Mouse (Mus musculus) stomach, embryonic 15.5 days (tissue): ENCODE data around the gene Ak9. TPM values are rescaled to one million over a fixed set of nuclear protein-coding genes. Genes with fewer than 3 reads are reported as not detected.

Experiments
- ATAC-seq: fragments of 200-750 bp; cut with Nextera tagmentation; 2 replicates; pipeline ENCODE4 v1.8.0; 2017; ENCODE audit warnings: low read depth, moderate number of reproducible peaks, moderate TSS enrichment; ENCODE audit not compliant: insufficient read depth, low FRiP score
- H3K27ac ChIP-seq: fragments of 300-500 bp; sonication (generic); 2 replicates; pipeline ENCODE4 v1.5.1; 2015; ENCODE audit warnings: mild to moderate bottlenecking, inconsistent platforms
- H3K27me3 ChIP-seq: fragments of 300-500 bp; sonication (generic); replicated peaks from 2 replicates; pipeline ENCODE4 v1.6.1; 2015; ENCODE audit warnings: inconsistent platforms
- H3K36me3 ChIP-seq: fragments of 300-500 bp; sonication (generic); 2 replicates; pipeline ENCODE4 v1.6.1; 2015; ENCODE audit warnings: inconsistent platforms
- H3K4me1 ChIP-seq: fragments of 300-500 bp; sonication (generic); 2 replicates; pipeline ENCODE4 v1.6.1; 2015; ENCODE audit warnings: inconsistent platforms
- H3K4me2 ChIP-seq: fragments of 300-500 bp; sonication (generic); 2 replicates; pipeline ENCODE4 v1.6.1; 2015; ENCODE audit warnings: mild to moderate bottlenecking, inconsistent platforms
- H3K4me3 ChIP-seq: fragments of 300-500 bp; sonication (generic); replicated peaks from 2 replicates; pipeline ENCODE4 v1.5.1; 2015; ENCODE audit warnings: inconsistent platforms
- H3K9ac ChIP-seq: fragments of 300-500 bp; sonication (generic); 2 replicates; pipeline ENCODE4 v1.6.1; 2015; ENCODE audit warnings: inconsistent platforms
- H3K9me3 ChIP-seq: fragments of 300-500 bp; sonication (generic); 2 replicates; pipeline ENCODE4 v1.6.1; 2016; ENCODE audit warnings: inconsistent platforms
- WGBS: fragments of 180-500 bp; shearing (Covaris S2); methylation state at CpG from one replicate; pipeline ENCODE4 v1.1.7; 2015; 5-methylcytosine and 5-hydroxymethylcytosine counted together
- polyA plus RNA-seq: library from polyadenylated mRNA; unstranded; fragments of >200 nt; fragmentation: Nextera tagmentation; extraction: Ambion mirVana; gene quantifications from 2 replicates; pipeline ENCODE4 v1.2.1, GENCODE M21; 2015

The Ak9 gene
- polyA plus RNA-seq, 1 experiment from 2014 or later: 0.03 TPM

GRCm38 (mm10) chr10:41288771-41289415, 14.9 kb upstream of the Ak9 start:
- ATAC-seq: peak; percentile 71
- Histone ChIP-seq H3K4me2 (no peak overlapping the region; the same call in 1 of the 2 replicates), H3K4me3 (no peak overlapping the region)

DNA sequence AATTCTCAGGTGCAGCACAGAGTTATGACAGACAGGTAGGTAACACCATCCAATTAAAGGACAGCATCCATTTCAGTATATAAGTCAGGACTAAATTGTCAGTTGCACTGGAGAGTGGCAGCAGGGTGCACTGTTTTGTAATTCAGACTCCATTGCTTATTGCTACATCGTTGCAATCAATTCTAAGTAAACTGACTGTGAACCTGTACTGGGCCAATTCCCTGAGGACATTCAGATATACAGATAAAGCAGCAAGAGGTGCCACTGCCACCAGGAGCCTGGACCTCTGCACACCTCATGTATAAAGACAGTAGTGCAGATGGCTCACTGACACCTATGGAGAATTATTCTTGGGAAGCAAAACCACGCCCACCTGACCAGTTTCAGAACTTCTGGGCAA, 12.8 kb upstream of the Ak9 start:
- Histone ChIP-seq H3K4me1 (peaks cover 11% of the 10 kb centered on the region), H3K36me3 (no peaks in the 10 kb centered on the region), H3K9me3 (no peaks in the 10 kb centered on the region), H3K9ac (no peak overlapping the region), H3K27ac (no peak overlapping the region), H3K27me3 (no peaks in the 10 kb centered on the region), H3K4me2 (no peak overlapping the region), H3K4me3 (no peak overlapping the region)
- no peak for ATAC-seq
- 75% methylated on average over 2 of the region's 2 CpGs for WGBS

More at GRCm38 (mm10) chr10:41288771-41289415, 14.9 kb upstream of the Ak9 start:
- Histone ChIP-seq H3K27me3 (no peaks in the 10 kb centered on the region), H3K9me3 (no peaks in the 10 kb centered on the region), H3K9ac (no peak overlapping the region), H3K36me3 (no peaks in the 10 kb centered on the region), H3K4me1 (peaks cover 11% of the 10 kb centered on the region), H3K27ac (no peak overlapping the region)
- WGBS: 39% methylated on average over 16 of the region's 16 CpGs

- peak overlapping the region; percentile 21 for H3K4me2 ChIP-seq
- no peaks in the 10 kb centered on the region for H3K27me3 ChIP-seq
- no peak for ATAC-seq
- H3K9ac ChIP-seq: no peak overlapping the region
- H3K27ac ChIP-seq: no peak overlapping the region
- no peaks in the 10 kb centered on the region for H3K9me3 ChIP-seq
- no peaks in the 10 kb centered on the region for H3K36me3 ChIP-seq
- 5% methylated on average over 7 of the region's 7 CpGs for WGBS
- peaks cover 11% of the 10 kb centered on the region for H3K4me1 ChIP-seq
- no peak overlapping the region for H3K4me3 ChIP-seq
Measured at GRCm38 (mm10) chr10:41293019-41293418, 10.8 kb upstream of the Ak9 start.

DNA sequence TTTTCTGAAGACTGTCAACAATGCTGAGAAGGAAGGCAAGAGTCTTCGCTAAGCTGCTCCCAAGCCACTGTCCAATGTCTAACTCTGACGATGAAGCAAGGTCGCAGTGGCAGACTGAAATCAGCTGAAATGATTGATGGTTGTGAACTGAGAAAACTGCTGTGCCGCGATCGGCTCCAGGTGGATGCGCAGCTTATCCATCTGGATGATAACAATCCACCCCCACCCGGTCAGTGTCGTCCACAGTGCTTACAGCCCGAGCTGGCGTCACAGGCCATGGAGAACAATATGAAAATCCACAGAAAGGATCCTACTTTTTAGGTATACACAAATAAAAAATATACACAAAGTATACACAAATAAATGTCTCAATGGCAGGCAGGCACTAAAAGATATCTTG, 9.0 kb upstream of the Ak9 start:
- Histone ChIP-seq H3K27me3 (no peaks in the 10 kb centered on the region), H3K27ac (no peak overlapping the region), H3K4me1 (peaks cover 8% of the 10 kb centered on the region), H3K4me2 (no peak overlapping the region), H3K36me3 (no peaks in the 10 kb centered on the region), H3K9me3 (no peaks in the 10 kb centered on the region), H3K4me3 (no peak overlapping the region), H3K9ac (no peak overlapping the region)
- ATAC-seq: no peak
- 47% methylated on average over 11 of the region's 11 CpGs for WGBS

- Histone ChIP-seq H3K9ac (no peak overlapping the region), H3K4me3 (no peak overlapping the region), H3K27ac (no peak overlapping the region), H3K27me3 (no peaks in the 10 kb centered on the region), H3K9me3 (no peaks in the 10 kb centered on the region), H3K36me3 (no peaks in the 10 kb centered on the region), H3K4me1 (peaks cover 8% of the 10 kb centered on the region), H3K4me2 (no peak overlapping the region)
- ATAC-seq: no peak
- WGBS: 35% methylated on average over 7 of the region's 7 CpGs
Measured at GRCm38 (mm10) chr10:41295145-41295544, 8.6 kb upstream of the Ak9 start.

GRCm38 (mm10) chr10:41300161-41300560, 3.6 kb upstream of the Ak9 start:
- no peak overlapping the region for H3K27ac ChIP-seq
- H3K9me3 ChIP-seq: no peaks in the 10 kb centered on the region
- no peak overlapping the region for H3K4me3 ChIP-seq
- H3K9ac ChIP-seq: no peak overlapping the region
- ATAC-seq: no peak
- no peaks in the 10 kb centered on the region for H3K27me3 ChIP-seq
- H3K4me1 ChIP-seq: peaks cover 7% of the 10 kb centered on the region; the same call in 1 of the 2 replicates
- no peaks in the 10 kb centered on the region for H3K36me3 ChIP-seq
- WGBS: 49% methylated on average over 1 of the region's 1 CpGs
- no peak overlapping the region for H3K4me2 ChIP-seq

- peak within 1 kb of the TSS; percentile 84 for H3K4me3 ChIP-seq
- H3K27ac ChIP-seq: peak within 1 kb of the TSS; percentile 48
- under 1% methylated on average over 38 of the region's 38 CpGs for WGBS
- peaks cover 7% of the 10 kb centered on the region; the same call in 1 of the 2 replicates for H3K4me1 ChIP-seq
- no peaks in the 10 kb centered on the region for H3K36me3 ChIP-seq
- peak within 1 kb of the TSS; percentile 98 for H3K4me2 ChIP-seq
- H3K9ac ChIP-seq: peak within 1 kb of the TSS; percentile 61
- no peaks in the 10 kb centered on the region for H3K9me3 ChIP-seq
- peak; percentile 93 for ATAC-seq
- H3K27me3 ChIP-seq: no peaks in the 10 kb centered on the region
Measured at GRCm38 (mm10) chr10:41302689-41303431, 920 bp upstream of the Ak9 start, which contains the start of gene Fig4. TSS of gene Fig4 (minus strand) at chr10:41303260.

- no peak overlapping the region for H3K9ac ChIP-seq
- peaks cover 7% of the 10 kb centered on the region; the same call in 1 of the 2 replicates for H3K4me1 ChIP-seq
- no peak overlapping the region for H3K27ac ChIP-seq
- H3K4me2 ChIP-seq: no peak overlapping the region
- no peaks in the 10 kb centered on the region for H3K36me3 ChIP-seq
- H3K27me3 ChIP-seq: no peaks in the 10 kb centered on the region
- H3K9me3 ChIP-seq: no peaks in the 10 kb centered on the region
- no peak for ATAC-seq
- WGBS: 69% methylated on average over 9 of the region's 9 CpGs
- H3K4me3 ChIP-seq: no peak overlapping the region
Measured at GRCm38 (mm10) chr10:41304961-41305455, 1.2 kb downstream of the Ak9 start.

- no peak overlapping the region for H3K9ac ChIP-seq
- no peaks in the 10 kb centered on the region for H3K36me3 ChIP-seq
- 90% methylated on average over 4 of the region's 4 CpGs for WGBS
- no peaks in the 10 kb centered on the region for H3K27me3 ChIP-seq
- H3K4me3 ChIP-seq: no peak overlapping the region
- H3K4me2 ChIP-seq: no peak overlapping the region
- no peaks in the 10 kb centered on the region for H3K4me1 ChIP-seq
- H3K9me3 ChIP-seq: no peaks in the 10 kb centered on the region
- ATAC-seq: no peak
- no peak overlapping the region for H3K27ac ChIP-seq
Measured at GRCm38 (mm10) chr10:41308205-41308604, 4.4 kb downstream of the Ak9 start.

- Histone ChIP-seq H3K27ac (no peak overlapping the region), H3K4me2 (no peak overlapping the region), H3K9me3 (no peaks in the 10 kb centered on the region), H3K4me1 (no peaks in the 10 kb centered on the region), H3K4me3 (no peak overlapping the region), H3K36me3 (no peaks in the 10 kb centered on the region), H3K27me3 (no peaks in the 10 kb centered on the region), H3K9ac (no peak overlapping the region)
- WGBS: 78% methylated on average over 3 of the region's 3 CpGs
- ATAC-seq: no peak
Measured at GRCm38 (mm10) chr10:41315866-41316265, 12.1 kb downstream of the Ak9 start.

DNA sequence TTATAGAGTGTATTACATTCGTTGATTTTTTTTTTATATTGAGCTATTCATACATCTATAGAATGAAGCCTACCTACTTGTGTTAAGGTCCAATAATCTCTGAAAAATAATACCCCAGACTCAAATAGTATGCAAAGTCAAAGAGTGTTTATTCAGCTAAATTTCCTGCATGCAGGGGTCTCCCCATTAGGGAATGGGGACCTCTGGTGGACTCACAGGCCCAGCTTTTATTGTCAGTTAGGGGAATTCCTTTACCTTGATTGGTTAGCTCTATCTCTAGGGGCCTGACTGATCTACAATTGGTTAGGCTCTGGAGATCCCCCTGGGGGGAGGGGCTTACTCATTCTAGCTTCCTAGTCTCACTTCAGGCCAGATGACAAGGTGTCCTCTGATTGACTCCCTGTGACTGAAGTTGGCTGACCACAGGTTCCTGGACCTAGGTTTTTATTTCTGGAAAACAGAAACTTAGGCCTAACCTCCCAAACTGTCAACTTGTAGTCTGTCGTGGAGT, 28.8 kb downstream of the Ak9 start:
- no peaks in the 10 kb centered on the region for H3K27me3 ChIP-seq
- H3K4me2 ChIP-seq: no peak overlapping the region
- ATAC-seq: no peak
- H3K27ac ChIP-seq: no peak overlapping the region
- no peak overlapping the region for H3K9ac ChIP-seq
- H3K36me3 ChIP-seq: no peaks in the 10 kb centered on the region
- H3K4me3 ChIP-seq: no peak overlapping the region
- H3K4me1 ChIP-seq: no peaks in the 10 kb centered on the region
- WGBS: 74% methylated on average over 2 of the region's 2 CpGs
- H3K9me3 ChIP-seq: no peaks in the 10 kb centered on the region

DNA sequence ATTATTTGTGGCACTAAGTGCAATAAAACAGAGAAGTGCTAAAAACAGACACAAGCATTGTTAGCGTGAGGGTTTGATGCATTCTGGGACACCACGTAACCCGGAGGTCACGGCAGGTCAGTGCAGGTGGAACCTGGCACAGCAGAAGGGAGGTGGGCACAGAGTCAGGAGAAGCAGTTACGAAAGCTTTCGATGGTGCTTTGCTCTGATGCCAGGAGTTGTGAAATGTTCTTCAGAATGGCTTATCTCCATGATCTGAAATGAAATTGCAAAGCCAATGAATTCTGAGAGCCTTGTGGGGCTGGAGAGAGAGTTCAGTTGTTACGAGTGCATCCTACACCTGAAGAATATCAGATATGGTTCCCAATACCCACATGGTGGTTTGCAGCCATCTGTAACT, 37.6 kb downstream of the Ak9 start:
- Histone ChIP-seq H3K27ac (no peak overlapping the region), H3K4me1 (no peaks in the 10 kb centered on the region), H3K4me3 (no peak overlapping the region), H3K9me3 (no peaks in the 10 kb centered on the region), H3K4me2 (no peak overlapping the region), H3K9ac (no peak overlapping the region), H3K27me3 (no peaks in the 10 kb centered on the region), H3K36me3 (no peaks in the 10 kb centered on the region)
- ATAC-seq: no peak
- WGBS: 86% methylated on average over 7 of the region's 7 CpGs
